Mouse (Mus musculus) CH12.LX (cell line): ENCODE data around the gene Sh3rf3.

Source experiments
- CHD1 ChIP-seq: IDR thresholded peaks from 2 replicates; pipeline ENCODE4 v1.6.1; 2012; ENCODE audit warnings: low read depth, low read length, improper control_type of control experiment, inconsistent platforms
- CTCF ChIP-seq, 2 experiments: IDR thresholded peaks in 1 of 2; conservative IDR thresholded peaks in 1 of 2; 2 replicates each; pipeline ENCODE4 v1.5.1; 2011 to 2012; ENCODE audit warnings: low read depth in 2 of 2, low read length in 2 of 2, improper control_type of control experiment in 1 of 2, inconsistent platforms in 1 of 2, mild to moderate bottlenecking in 1 of 2, moderate library complexity in 1 of 2
- EP300 ChIP-seq: IDR thresholded peaks from 2 replicates; pipeline ENCODE4 v1.6.1; 2011; ENCODE audit warnings: low read length, improper control_type of control experiment
- HCFC1 ChIP-seq: IDR thresholded peaks from 2 replicates; pipeline ENCODE4 v1.6.1; 2012; ENCODE audit warnings: low read depth, mild to moderate bottlenecking, inconsistent platforms, low read length, improper control_type of control experiment
- POLR2A ChIP-seq: IDR thresholded peaks from 2 replicates; pipeline ENCODE4 v1.6.1; 2011; ENCODE audit warnings: low read depth, mild to moderate bottlenecking, improper control_type of control experiment, low read length

- TF ChIP-seq CTCF (conservative IDR thresholded peaks at IDR 0.05 in 1 of 2, IDR thresholded peaks at IDR 0.05 in 1 of 2; ENCODE audit: low read depth in 2 of 2, low read length in 2 of 2), result peak in 1 of 2 experiments; percentile 50; a peak in 2 of 4 replicates
- TF ChIP-seq EP300, result no peak
- TF ChIP-seq HCFC1, result no peak
- TF ChIP-seq CHD1, result no peak
- no peak for TF ChIP-seq POLR2A
Measured at GRCm38 (mm10) chr10:59050434-59050833, 237.3 kb downstream of the Sh3rf3 start.
